Mouse (Mus musculus) embryonic facial prominence, embryonic 11.5 days (tissue): Measurements from ENCODE around the gene Serpinb6b. TPM values are rescaled to one million over a fixed set of nuclear protein-coding genes. Genes with fewer than 3 reads are reported as not detected.

Experiments
- ATAC-seq: fragments of 200-750 bp; cut with Nextera tagmentation; replicated peaks from 2 replicates; pipeline ENCODE4 v1.8.0; 2017; ENCODE audit warnings: low read depth; ENCODE audit not compliant: insufficient number of reproducible peaks, low FRiP score, low TSS enrichment
- DNase-seq: peaks from one replicate; pipeline ENCODE4 v3.0.0-alpha.2; 2015; ENCODE audit warnings: low spot score
- H3K27ac ChIP-seq: fragments of 300-500 bp; sonication (generic); replicated peaks from 2 replicates; pipeline ENCODE4 v1.5.1; 2014; ENCODE audit warnings: mild to moderate bottlenecking, low read depth, low read length, control low read depth
- H3K27me3 ChIP-seq: fragments of 300-500 bp; sonication (generic); 2 replicates; pipeline ENCODE4 v1.6.1; 2014; ENCODE audit warnings: mild to moderate bottlenecking, low read length, moderate library complexity, mixed read lengths; ENCODE audit not compliant: control insufficient read depth, insufficient read depth
- H3K36me3 ChIP-seq: fragments of 300-500 bp; sonication (generic); replicated peaks from 2 replicates; pipeline ENCODE4 v1.6.1; 2014; ENCODE audit warnings: low read depth, mild to moderate bottlenecking, low read length, moderate library complexity, mixed read lengths; ENCODE audit not compliant: control insufficient read depth, insufficient read depth
- H3K4me1 ChIP-seq: fragments of 300-500 bp; sonication (generic); 2 replicates; pipeline ENCODE4 v1.6.1; 2014; ENCODE audit warnings: low read length, mixed read lengths; ENCODE audit not compliant: control insufficient read depth, insufficient read depth
- H3K4me2 ChIP-seq: fragments of 300-500 bp; sonication (generic); 2 replicates; pipeline ENCODE4 v1.6.1; 2014; ENCODE audit warnings: low read depth, mild to moderate bottlenecking, control low read depth, low read length, moderate library complexity
- H3K4me3 ChIP-seq: fragments of 300-500 bp; sonication (generic); 2 replicates; pipeline ENCODE4 v1.5.1; 2014; ENCODE audit warnings: low read depth, low read length, control low read depth
- H3K9ac ChIP-seq: fragments of 300-500 bp; sonication (generic); replicated peaks from 2 replicates; pipeline ENCODE4 v1.6.1; 2014; ENCODE audit warnings: mild to moderate bottlenecking, control low read depth, low read length
- H3K9me3 ChIP-seq: fragments of 300-500 bp; sonication (generic); replicated peaks from 2 replicates; pipeline ENCODE4 v1.6.1; 2016; ENCODE audit warnings: mild to moderate bottlenecking, low read length, inconsistent platforms, mixed read lengths; ENCODE audit not compliant: control insufficient read depth
- WGBS: fragments of 180-500 bp; shearing (Covaris S2); extraction: QIAGEN DNeasy Blood & Tissue Kit; methylation state at CpG from one replicate; pipeline ENCODE4 v1.1.7; 2014; 5-methylcytosine and 5-hydroxymethylcytosine counted together
- polyA plus RNA-seq: library from polyadenylated mRNA; unstranded; fragments of >200 nt; fragmentation: Nextera tagmentation; extraction: Ambion mirVana; gene quantifications from 2 replicates; pipeline ENCODE4 v1.2.1, GENCODE M21; 2014

The Serpinb6b gene
- polyA plus RNA-seq, 1 experiment from 2014 or later: 2.0 TPM

- no peak overlapping the region for H3K4me3 ChIP-seq
- H3K27me3 ChIP-seq: no peaks in the 10 kb centered on the region
- H3K9ac ChIP-seq: no peak overlapping the region
- H3K4me2 ChIP-seq: no peak overlapping the region
- no peak overlapping the region for H3K27ac ChIP-seq
- H3K36me3 ChIP-seq: no peaks in the 10 kb centered on the region
- ATAC-seq: no peak
- no peaks in the 10 kb centered on the region for H3K9me3 ChIP-seq
- no peak for DNase-seq
- H3K4me1 ChIP-seq: no peaks in the 10 kb centered on the region
Observed at GRCm38 (mm10) chr13:32986256-32986655, 21.2 kb downstream of the Serpinb6b start.

DNA sequence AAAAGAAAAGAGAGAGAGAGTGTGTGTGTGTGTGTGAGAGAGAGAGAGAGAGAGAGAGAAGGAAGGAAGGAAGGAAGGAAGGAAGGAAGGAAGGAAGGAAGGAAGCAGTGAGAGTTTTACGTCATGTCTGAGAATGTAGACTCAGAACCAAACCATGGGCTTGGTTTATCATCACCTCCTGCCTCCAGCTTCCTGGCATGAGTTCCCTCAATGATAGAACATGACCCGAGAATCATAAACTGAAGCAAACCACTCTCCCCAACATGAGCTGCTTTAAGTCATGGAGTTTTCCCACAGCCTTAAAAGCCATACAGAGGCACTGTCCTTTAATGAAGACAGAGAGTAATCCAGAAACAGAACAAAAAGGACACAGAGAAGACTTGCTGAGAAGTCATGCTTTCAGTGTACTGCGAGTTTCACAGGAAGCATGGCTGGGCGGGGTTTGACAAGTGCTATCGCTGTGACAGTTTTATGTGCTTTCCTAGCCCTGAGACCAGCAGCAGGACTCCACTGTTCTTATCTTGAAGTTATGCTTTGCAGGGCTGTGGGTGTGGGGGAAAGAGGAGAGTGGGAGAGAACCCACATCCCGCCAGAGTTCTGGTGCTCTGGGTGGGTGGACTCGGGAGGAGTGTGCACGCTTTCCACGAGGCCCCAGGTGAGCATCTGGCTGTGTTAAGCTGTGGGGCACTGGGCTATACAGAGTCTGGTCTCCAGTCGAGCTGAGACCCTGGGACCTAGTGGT, 28.3 kb downstream of the Serpinb6b start:
- no peaks in the 10 kb centered on the region for H3K4me1 ChIP-seq
- DNase-seq: no peak
- H3K9ac ChIP-seq: no peak overlapping the region
- no peak for ATAC-seq
- H3K27ac ChIP-seq: no peak overlapping the region
- H3K27me3 ChIP-seq: no peaks in the 10 kb centered on the region
- WGBS: 87% methylated on average over 10 of the region's 10 CpGs
- H3K36me3 ChIP-seq: no peaks in the 10 kb centered on the region
- no peak overlapping the region for H3K4me2 ChIP-seq
- H3K9me3 ChIP-seq: no peaks in the 10 kb centered on the region
- H3K4me3 ChIP-seq: no peak overlapping the region

DNA sequence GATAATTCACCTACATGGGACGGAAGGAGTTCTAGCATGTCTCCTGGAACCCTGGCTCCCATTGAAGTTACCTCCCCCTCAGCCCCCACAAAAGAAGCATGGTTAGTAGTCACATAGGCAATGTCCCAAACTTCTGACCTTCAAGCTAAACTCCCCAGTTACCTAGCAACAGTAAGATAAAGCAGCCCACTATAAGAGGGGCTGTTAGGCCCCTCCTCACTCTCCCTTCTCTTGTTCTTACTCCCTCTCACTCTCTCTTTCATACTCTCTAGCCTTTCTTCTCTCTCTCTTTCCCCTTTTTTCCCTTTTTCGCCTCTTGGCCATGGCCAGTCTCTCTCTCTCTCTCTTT, 28.9 kb downstream of the Serpinb6b start:
- H3K27me3 ChIP-seq: no peaks in the 10 kb centered on the region
- DNase-seq (no peak), ATAC-seq (no peak)
- no peaks in the 10 kb centered on the region for H3K36me3 ChIP-seq
- 90% methylated on average over 2 of the region's 2 CpGs for WGBS
- no peak overlapping the region for H3K27ac ChIP-seq
- no peaks in the 10 kb centered on the region for H3K4me1 ChIP-seq
- no peak overlapping the region for H3K4me2 ChIP-seq
- H3K9ac ChIP-seq: no peak overlapping the region
- H3K4me3 ChIP-seq: no peak overlapping the region
- H3K9me3 ChIP-seq: no peaks in the 10 kb centered on the region

DNA sequence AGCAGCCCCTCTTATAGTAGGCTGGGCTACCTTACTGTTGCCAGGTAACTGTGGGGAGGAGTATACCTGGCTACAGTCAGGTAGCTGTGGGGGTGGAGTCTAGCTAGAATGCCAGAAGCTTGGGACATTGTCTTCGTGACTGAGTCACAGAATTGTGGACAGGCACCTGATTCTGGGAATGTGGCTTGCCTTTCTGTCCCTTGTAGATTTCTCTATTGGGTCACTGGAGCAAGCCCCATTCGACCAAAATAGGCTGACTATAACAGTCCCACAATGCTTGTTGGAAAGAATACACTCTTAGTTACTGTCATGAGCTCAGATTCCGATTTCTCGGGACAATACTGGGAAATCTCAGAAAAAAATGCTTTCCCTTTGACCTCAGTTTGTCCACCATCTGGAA, 30.0 kb downstream of the Serpinb6b start:
- H3K4me2 ChIP-seq: no peak overlapping the region
- no peaks in the 10 kb centered on the region for H3K9me3 ChIP-seq
- no peaks in the 10 kb centered on the region for H3K4me1 ChIP-seq
- H3K36me3 ChIP-seq: no peaks in the 10 kb centered on the region
- no peak overlapping the region for H3K4me3 ChIP-seq
- ATAC-seq: no peak
- no peaks in the 10 kb centered on the region for H3K27me3 ChIP-seq
- DNase-seq: no peak
- 72% methylated on average over 4 of the region's 4 CpGs for WGBS
- no peak overlapping the region for H3K27ac ChIP-seq
- H3K9ac ChIP-seq: no peak overlapping the region

GRCm38 (mm10) chr13:33001341-33001740, 36.3 kb downstream of the Serpinb6b start:
- Histone ChIP-seq H3K27me3 (no peaks in the 10 kb centered on the region), H3K4me2 (no peak overlapping the region), H3K9me3 (no peaks in the 10 kb centered on the region), H3K9ac (no peak overlapping the region), H3K4me1 (no peaks in the 10 kb centered on the region), H3K4me3 (no peak overlapping the region), H3K36me3 (no peaks in the 10 kb centered on the region), H3K27ac (no peak overlapping the region)
- WGBS: 90% methylated on average over 5 of the region's 5 CpGs
- no peak for ATAC-seq
- no peak for DNase-seq

DNA sequence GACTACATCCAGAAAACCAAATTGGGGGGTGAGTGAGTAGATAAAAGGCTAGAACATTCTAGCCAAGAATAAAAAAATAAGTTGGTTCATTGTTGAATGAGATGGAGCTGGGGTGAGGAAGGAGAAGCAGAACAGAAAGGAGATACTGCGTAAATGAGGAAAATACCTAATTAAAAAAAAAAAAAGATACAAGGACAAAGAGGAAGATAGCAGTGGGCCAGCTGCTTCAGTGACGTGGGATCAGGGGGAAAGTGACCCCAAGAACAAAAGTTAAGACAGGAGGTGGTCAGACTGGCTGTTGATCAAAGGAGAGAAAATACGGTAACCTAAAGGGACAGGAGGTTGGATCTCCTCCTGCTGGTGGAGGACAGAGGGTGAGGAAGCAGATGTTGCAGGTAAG, 37.9 kb downstream of the Serpinb6b start, which contains the start of gene Serpinb9:
Gene Serpinb9, plus strand, starts transcription at position 301 of the 400 bp plus-strand sequence.
- no peaks in the 10 kb centered on the region for H3K36me3 ChIP-seq
- DNase-seq (no peak), ATAC-seq (no peak)
- H3K4me2 ChIP-seq: peak within 1 kb of the TSS; percentile 37
- H3K9me3 ChIP-seq: no peaks in the 10 kb centered on the region
- H3K27ac ChIP-seq: no peak within 1 kb of the TSS
- no peak within 1 kb of the TSS for H3K4me3 ChIP-seq
- 68% methylated on average over 3 of the region's 3 CpGs for WGBS
- no peaks in the 10 kb centered on the region for H3K27me3 ChIP-seq
- H3K4me1 ChIP-seq: no peaks in the 10 kb centered on the region
- peak within 1 kb of the TSS; percentile 53 for H3K9ac ChIP-seq

DNA sequence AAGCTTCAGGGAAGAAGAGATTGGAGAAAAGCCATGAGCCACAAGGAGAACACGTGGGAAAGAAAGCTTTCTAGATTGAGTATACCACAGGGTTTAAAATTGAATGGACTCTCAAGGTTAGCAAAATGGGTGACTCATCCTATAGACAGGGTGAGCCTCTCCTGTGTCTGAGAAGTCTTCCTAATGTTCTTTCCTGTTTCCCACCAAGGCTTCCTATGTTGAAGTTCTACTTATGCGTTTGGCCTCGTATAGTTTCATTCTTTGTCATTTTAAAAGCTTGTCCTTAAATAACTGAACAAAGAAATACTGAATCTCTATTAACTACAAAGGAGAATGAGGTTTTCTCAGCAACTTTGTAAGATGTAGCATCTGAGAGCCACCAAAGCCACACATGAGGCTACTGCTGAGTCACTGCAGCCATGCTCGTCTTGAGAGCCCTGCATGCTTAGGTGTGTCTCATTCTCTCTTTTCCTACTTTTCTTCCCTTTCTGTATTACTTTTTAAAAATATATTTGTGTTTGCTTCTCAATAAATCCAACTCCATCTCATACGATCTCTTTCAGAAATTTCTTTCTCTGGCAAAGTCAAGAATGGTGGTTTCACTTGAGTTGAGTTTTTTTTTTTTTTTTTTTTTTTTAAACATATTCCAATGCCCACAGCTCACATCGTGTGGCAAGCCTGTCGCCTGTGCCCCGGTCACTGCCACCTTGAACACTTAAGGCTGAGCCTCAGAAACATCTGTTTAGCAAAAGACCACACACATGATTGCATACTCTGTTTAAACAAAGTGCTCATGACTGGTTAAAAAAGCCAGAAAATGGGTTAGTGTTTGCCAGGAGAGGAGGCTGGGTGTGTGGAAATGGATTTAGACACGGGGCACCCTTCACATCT, 38.8 kb downstream of the Serpinb6b start:
- peak overlapping the region; percentile 37 for H3K4me2 ChIP-seq
- H3K4me1 ChIP-seq: no peaks in the 10 kb centered on the region
- H3K9me3 ChIP-seq: no peaks in the 10 kb centered on the region
- ATAC-seq (no peak), DNase-seq (peak; percentile 0)
- no peaks in the 10 kb centered on the region for H3K36me3 ChIP-seq
- H3K27ac ChIP-seq: no peak overlapping the region
- 68% methylated on average over 9 of the region's 9 CpGs for WGBS
- H3K27me3 ChIP-seq: no peaks in the 10 kb centered on the region
- H3K9ac ChIP-seq: peak overlapping the region; percentile 53
- peak overlapping the region; percentile 25; the same call in 1 of the 2 replicates for H3K4me3 ChIP-seq
